In genomic region chr11:98754621-98755181, GRCm38 (mm10) we compare ENCODE assay signal across 8 mouse cellular contexts. TPM values are rescaled to one million over a fixed set of nuclear protein-coding genes. Genes with fewer than 3 reads are reported as not detected.
DNase-seq lines count a peak whose midpoint lies in the region; ATAC-seq and TF ChIP-seq lines count a peak whose summit lies in the region.

No protein-coding gene starts in this region.

- H3K4me2 ChIP-seq in forebrain, postnatal 0 days (ENCODE audit: low read depth), result no peak overlapping the region
- no peak overlapping the region for H3K4me2 ChIP-seq in hindbrain, embryonic 16.5 days (ENCODE audit: low read length)
- peak overlapping the region; percentile 19; the same call in 1 of the 2 replicates for H3K4me2 ChIP-seq in limb, embryonic 13.5 days (replicated peaks)
- H3K4me2 ChIP-seq in midbrain, embryonic 12.5 days (replicated peaks), result no peak overlapping the region

- 20% methylated on average over 7 of the region's 7 CpGs for WGBS in forebrain, postnatal 0 days
- WGBS in hindbrain, embryonic 16.5 days, result 17% methylated on average over 7 of the region's 7 CpGs
- 22% methylated on average over 7 of the region's 7 CpGs for WGBS in limb, embryonic 13.5 days
- 18% methylated on average over 7 of the region's 7 CpGs for WGBS in midbrain, embryonic 12.5 days

- no peak overlapping the region for H3K4me3 ChIP-seq in forebrain, postnatal 0 days (ENCODE audit: low read depth, low read length)
- no peak overlapping the region for H3K4me3 ChIP-seq in hindbrain, embryonic 16.5 days (ENCODE audit: low read length)
- H3K4me3 ChIP-seq in limb, embryonic 13.5 days, result no peak overlapping the region
- H3K4me3 ChIP-seq in midbrain, embryonic 12.5 days, result no peak overlapping the region

- H3K9me3 ChIP-seq in forebrain, postnatal 0 days (ENCODE audit: low read length), result no peaks in the 10 kb centered on the region
- no peaks in the 10 kb centered on the region for H3K9me3 ChIP-seq in hindbrain, embryonic 16.5 days (ENCODE audit: control insufficient read depth, low read length)
- no peaks in the 10 kb centered on the region for H3K9me3 ChIP-seq in limb, embryonic 13.5 days
- no peaks in the 10 kb centered on the region for H3K9me3 ChIP-seq in midbrain, embryonic 12.5 days

- intact Hi-C loops in left cerebral cortex, postnatal 14 days (cut with DNase I), result loop anchor here (1.0 kb wide), 1 partner anchor 13 kb away; no protein-coding TSS in a partner anchor

- H3K27me3 ChIP-seq in forebrain, postnatal 0 days (ENCODE audit: insufficient read depth, low read length), result no peaks in the 10 kb centered on the region
- H3K27me3 ChIP-seq in hindbrain, embryonic 16.5 days (replicated peaks; ENCODE audit: control insufficient read depth, insufficient read depth, low read length), result no peaks in the 10 kb centered on the region
- no peaks in the 10 kb centered on the region for H3K27me3 ChIP-seq in limb, embryonic 13.5 days
- H3K27me3 ChIP-seq in midbrain, embryonic 12.5 days, result no peaks in the 10 kb centered on the region

- ATAC-seq in forebrain, postnatal 0 days, result peak; percentile 60
- peak; percentile 5; the same call in 1 of the 2 replicates for ATAC-seq in hindbrain, embryonic 16.5 days
- no peak for ATAC-seq in limb, embryonic 13.5 days (ENCODE audit: low FRiP score, low read depth)
- peak; percentile 35; the same call in 1 of the 2 replicates for ATAC-seq in midbrain, embryonic 12.5 days (ENCODE audit: low FRiP score, low read depth)

- TF ChIP-seq CTCF in forebrain, postnatal 0 days (IDR thresholded peaks at IDR 0.05; ENCODE audit: low read depth), result peak; percentile 99

- H3K36me3 ChIP-seq in forebrain, postnatal 0 days (ENCODE audit: insufficient read depth), result peaks cover 55% of the 10 kb centered on the region
- H3K36me3 ChIP-seq in hindbrain, embryonic 16.5 days (ENCODE audit: control insufficient read depth, insufficient read depth, low read length), result peaks cover 27% of the 10 kb centered on the region
- peaks cover 48% of the 10 kb centered on the region for H3K36me3 ChIP-seq in limb, embryonic 13.5 days
- peaks cover 24% of the 10 kb centered on the region; the same call in 1 of the 2 replicates for H3K36me3 ChIP-seq in midbrain, embryonic 12.5 days

- peak; percentile 73 to 83 for DNase-seq in left cerebral cortex, postnatal 14 days (ENCODE audit: low spot score in 2 of 2)
- DNase-seq in left cerebral cortex, adult 18-20 months (ENCODE audit: low spot score in 2 of 2), result no peak
- peak; percentile 76 for DNase-seq in cerebellum, adult 11-12 months
- DNase-seq in forebrain, postnatal 0 days, result peak; percentile 89
- peak; percentile 72 to 82 for DNase-seq in spleen, postnatal 10 days (ENCODE audit: low spot score in 2 of 2)

- H3K4me1 ChIP-seq in forebrain, postnatal 0 days (ENCODE audit: insufficient read depth), result peaks cover 16% of the 10 kb centered on the region
- peaks cover 38% of the 10 kb centered on the region for H3K4me1 ChIP-seq in hindbrain, embryonic 16.5 days (ENCODE audit: control insufficient read depth, insufficient read depth, low read depth, low read length)
- peaks cover 53% of the 10 kb centered on the region for H3K4me1 ChIP-seq in limb, embryonic 13.5 days
- H3K4me1 ChIP-seq in midbrain, embryonic 12.5 days, result peaks cover 47% of the 10 kb centered on the region

- peak overlapping the region; percentile 45 for H3K27ac ChIP-seq in forebrain, postnatal 0 days (ENCODE audit: low read depth, low read length)
- H3K27ac ChIP-seq in hindbrain, embryonic 16.5 days (ENCODE audit: low read depth, low read length), result peak overlapping the region; percentile 74
- H3K27ac ChIP-seq in limb, embryonic 13.5 days, result peak overlapping the region; percentile 28; the same call in 1 of the 2 replicates
- H3K27ac ChIP-seq in midbrain, embryonic 12.5 days (replicated peaks), result 0 out of 2 replicates have a peak overlapping the region, but pooled peaks have one; percentile 1

- no peak overlapping the region for H3K9ac ChIP-seq in forebrain, postnatal 0 days
- no peak overlapping the region for H3K9ac ChIP-seq in hindbrain, embryonic 16.5 days (ENCODE audit: low read depth, low read length)
- peak overlapping the region; percentile 26; the same call in 1 of the 2 replicates for H3K9ac ChIP-seq in limb, embryonic 13.5 days
- no peak overlapping the region for H3K9ac ChIP-seq in midbrain, embryonic 12.5 days (replicated peaks)

RNA-seq across cellular contexts. Expression of gene Thra, which starts 14.3 kb away (rescaled TPM):
- 1,000 to 10,000 TPM in 1 of 2 experiments, 100 to 1,000 TPM in 1; 962 to 1,004 TPM for total RNA-seq in left cerebral cortex, postnatal 14 days (2021)
- 100 to 1,000 TPM; 708 to 832 TPM for total RNA-seq in left cerebral cortex, adult 18-20 months (2021)
- 1,003 and 1,159 TPM in 2 replicates for total RNA-seq in forebrain, postnatal 0 days (2014; rRNA removed)
- polyA plus RNA-seq in forebrain, postnatal 0 days (2015; fragmentation: Nextera tagmentation; extraction: Ambion mirVana), result 223 and 233 TPM in 2 replicates
- 127 and 144 TPM in 2 replicates for polyA plus RNA-seq in hindbrain, embryonic 16.5 days (2015; fragmentation: Nextera tagmentation; extraction: Ambion mirVana)
- polyA plus RNA-seq in limb, embryonic 13.5 days (2015; fragmentation: Nextera tagmentation; extraction: Ambion mirVana), result 34.1 and 34.3 TPM in 2 replicates
- 45.3 and 47.6 TPM in 2 replicates for polyA plus RNA-seq in midbrain, embryonic 12.5 days (2016; fragmentation: Nextera tagmentation; extraction: Ambion mirVana)

RNA-seq across cellular contexts. Expression of gene Nr1d1, which starts 20.4 kb away (rescaled TPM):
- 10 to 100 TPM; 82.0 to 85.4 TPM for total RNA-seq in left cerebral cortex, postnatal 14 days (2021)
- total RNA-seq in left cerebral cortex, adult 18-20 months (2021), result 100 to 1,000 TPM in 1 of 2 experiments, 10 to 100 TPM in 1; 87.2 to 122 TPM
- 4.5 and 6.7 TPM in 2 replicates for total RNA-seq in forebrain, postnatal 0 days (2014; rRNA removed)
- polyA plus RNA-seq in forebrain, postnatal 0 days (2015; fragmentation: Nextera tagmentation; extraction: Ambion mirVana), result 10.8 and 11.4 TPM in 2 replicates
- 4.9 and 5.6 TPM in 2 replicates for polyA plus RNA-seq in hindbrain, embryonic 16.5 days (2015; fragmentation: Nextera tagmentation; extraction: Ambion mirVana)
- 0.93 and 1.1 TPM in 2 replicates for polyA plus RNA-seq in limb, embryonic 13.5 days (2015; fragmentation: Nextera tagmentation; extraction: Ambion mirVana)
- polyA plus RNA-seq in midbrain, embryonic 12.5 days (2016; fragmentation: Nextera tagmentation; extraction: Ambion mirVana), result 1.2 and 1.5 TPM in 2 replicates

RNA-seq across cellular contexts. Expression of gene Med24, which starts 25.5 kb away (rescaled TPM):
- total RNA-seq in left cerebral cortex, postnatal 14 days (2021), result 100 to 1,000 TPM in 1 of 2 experiments, 10 to 100 TPM in 1; 96.3 to 114 TPM
- total RNA-seq in left cerebral cortex, adult 18-20 months (2021), result 100 to 1,000 TPM; 108 to 127 TPM
- total RNA-seq in forebrain, postnatal 0 days (2014; rRNA removed), result 54.0 and 66.5 TPM in 2 replicates
- 46.4 and 49.3 TPM in 2 replicates for polyA plus RNA-seq in forebrain, postnatal 0 days (2015; fragmentation: Nextera tagmentation; extraction: Ambion mirVana)
- 62.5 and 71.1 TPM in 2 replicates for polyA plus RNA-seq in hindbrain, embryonic 16.5 days (2015; fragmentation: Nextera tagmentation; extraction: Ambion mirVana)
- polyA plus RNA-seq in limb, embryonic 13.5 days (2015; fragmentation: Nextera tagmentation; extraction: Ambion mirVana), result 56.0 and 61.0 TPM in 2 replicates
- 96.5 and 97.7 TPM in 2 replicates for polyA plus RNA-seq in midbrain, embryonic 12.5 days (2016; fragmentation: Nextera tagmentation; extraction: Ambion mirVana)

RNA-seq across cellular contexts. Expression of gene Msl1, which starts 40.6 kb away (rescaled TPM):
- total RNA-seq in left cerebral cortex, postnatal 14 days (2021), result 100 to 1,000 TPM; 168 to 170 TPM
- total RNA-seq in left cerebral cortex, adult 18-20 months (2021), result 100 to 1,000 TPM; 182 to 185 TPM
- total RNA-seq in forebrain, postnatal 0 days (2014; rRNA removed), result 87.2 and 94.6 TPM in 2 replicates
- polyA plus RNA-seq in forebrain, postnatal 0 days (2015; fragmentation: Nextera tagmentation; extraction: Ambion mirVana), result 16.3 and 24.1 TPM in 2 replicates
- 28.2 and 28.6 TPM in 2 replicates for polyA plus RNA-seq in hindbrain, embryonic 16.5 days (2015; fragmentation: Nextera tagmentation; extraction: Ambion mirVana)
- 28.9 and 29.2 TPM in 2 replicates for polyA plus RNA-seq in limb, embryonic 13.5 days (2015; fragmentation: Nextera tagmentation; extraction: Ambion mirVana)
- 38.6 and 42.4 TPM in 2 replicates for polyA plus RNA-seq in midbrain, embryonic 12.5 days (2016; fragmentation: Nextera tagmentation; extraction: Ambion mirVana)

RNA-seq across cellular contexts. Expression of gene Casc3, which starts 50.0 kb away (rescaled TPM):
- 10 to 100 TPM; 53.1 to 54.6 TPM for total RNA-seq in left cerebral cortex, postnatal 14 days (2021)
- 10 to 100 TPM; 53.0 to 57.3 TPM for total RNA-seq in left cerebral cortex, adult 18-20 months (2021)
- total RNA-seq in forebrain, postnatal 0 days (2014; rRNA removed), result 22.5 and 27.2 TPM in 2 replicates
- polyA plus RNA-seq in forebrain, postnatal 0 days (2015; fragmentation: Nextera tagmentation; extraction: Ambion mirVana), result 29.5 and 37.4 TPM in 2 replicates
- 41.7 and 49.2 TPM in 2 replicates for polyA plus RNA-seq in hindbrain, embryonic 16.5 days (2015; fragmentation: Nextera tagmentation; extraction: Ambion mirVana)
- 39.5 and 40.0 TPM in 2 replicates for polyA plus RNA-seq in limb, embryonic 13.5 days (2015; fragmentation: Nextera tagmentation; extraction: Ambion mirVana)
- 65.5 and 74.2 TPM in 2 replicates for polyA plus RNA-seq in midbrain, embryonic 12.5 days (2016; fragmentation: Nextera tagmentation; extraction: Ambion mirVana)

Comparison
In these comparisons a context has a peak if more than half of its experiments do, and no peak if none do; other contexts are left out.
1. DNase-seq: peak in left cerebral cortex, postnatal 14 days (2 of 2), cerebellum, adult 11-12 months (single experiment), forebrain, postnatal 0 days (single experiment) and spleen, postnatal 10 days (2 of 2); none in left cerebral cortex, adult 18-20 months (0 of 2).
2. H3K27ac ChIP-seq: peak in every context shown above with its lines; median percentile 74 in hindbrain, embryonic 16.5 days; 45 in forebrain, postnatal 0 days; 28 in limb, embryonic 13.5 days; 1 in midbrain, embryonic 12.5 days.